Mouse (Mus musculus) CH12.LX (cell line): ENCODE measurements at regions not wholly inside any gene's neighbourhood (a gene's known extent, or its start where the extent isn't known, plus 50 kb on each side); places are given as distances from the start of the nearest gene placed in this dataset.

Experiments
- DNase-seq: peaks from one replicate; pipeline ENCODE4 v3.0.0-alpha.2; 2013; ENCODE audit errors: extremely low read depth
- H3K27ac ChIP-seq: 2 replicates; pipeline ENCODE4 v1.5.1; 2012; ENCODE audit warnings: low read depth, mild to moderate bottlenecking, control low read depth, moderate library complexity; ENCODE audit not compliant: insufficient read depth
- H3K27me3 ChIP-seq: replicated peaks from 2 replicates; pipeline ENCODE3; 2012; ENCODE audit warnings: inconsistent platforms
- H3K36me3 ChIP-seq, 2 experiments: replicated peaks in 1 of 2; 2 replicates each; pipeline versions ENCODE3 to v1.6.1; 2012; ENCODE audit warnings: inconsistent platforms in 1 of 2, low read length in 1 of 2, mild to moderate bottlenecking in 1 of 2, mixed read lengths in 1 of 2, moderate library complexity in 1 of 2; ENCODE audit not compliant: control insufficient read depth in 1 of 2, insufficient read depth in 1 of 2
- H3K4me1 ChIP-seq, 2 experiments: 2 replicates each; pipeline ENCODE4 v1.6.1; 2012; ENCODE audit warnings: inconsistent platforms in 1 of 2, moderate library complexity in 1 of 2; ENCODE audit not compliant: insufficient read depth in 2 of 2, control insufficient read depth in 1 of 2
- H3K4me2 ChIP-seq: 2 replicates; pipeline ENCODE4 v1.6.1; 2012; ENCODE audit warnings: low read depth, mild to moderate bottlenecking, control low read depth; ENCODE audit not compliant: poor library complexity, insufficient read depth, severe bottlenecking
- H3K4me3 ChIP-seq, 3 experiments: fragments of 150-350 bp in 1 of 3; sonication (generic) in 1 of 3; replicated peaks in 1 of 3; 2 replicates each; pipeline versions ENCODE3 to v1.5.1; 2011 to 2012; ENCODE audit warnings: low read depth in 2 of 3, low read length in 2 of 3, mild to moderate bottlenecking in 2 of 3, moderate library complexity in 2 of 3, control low read depth in 1 of 3, improper control_type of control experiment in 1 of 3, inconsistent platforms in 1 of 3, mixed read lengths in 1 of 3; ENCODE audit not compliant: poor library complexity in 1 of 3
- H3K79me2 ChIP-seq: replicated peaks from 2 replicates; pipeline ENCODE4 v1.6.1; 2012; ENCODE audit warnings: mild to moderate bottlenecking, moderate library complexity; ENCODE audit not compliant: control insufficient read depth, poor library complexity, insufficient read depth, severe bottlenecking; ENCODE audit errors: extremely low read depth
- H3K9ac ChIP-seq: 2 replicates; pipeline ENCODE4 v1.6.1; 2012; ENCODE audit warnings: low read depth, mild to moderate bottlenecking, control low read depth, moderate library complexity; ENCODE audit not compliant: insufficient read depth
- H3K9me3 ChIP-seq: replicated peaks from 2 replicates; pipeline ENCODE3; 2012; ENCODE audit warnings: low read length, inconsistent platforms, mixed read lengths
- BHLHE40 ChIP-seq: IDR thresholded peaks from 2 replicates; pipeline ENCODE4 v1.6.1; 2011; ENCODE audit warnings: mild to moderate bottlenecking, low read depth, low read length, improper control_type of control experiment
- CHD2 ChIP-seq: IDR thresholded peaks from 2 replicates; pipeline ENCODE4 v1.6.1; 2011; ENCODE audit warnings: low read length, improper control_type of control experiment
- ELF1 ChIP-seq: IDR thresholded peaks from 2 replicates; pipeline ENCODE4 v1.6.1; 2014; ENCODE audit warnings: low read depth, mild to moderate bottlenecking, inconsistent platforms, low read length, improper control_type of control experiment
- EP300 ChIP-seq: IDR thresholded peaks from 2 replicates; pipeline ENCODE4 v1.6.1; 2011; ENCODE audit warnings: low read length, improper control_type of control experiment
- IRF4 ChIP-seq: IDR thresholded peaks from 2 replicates; pipeline ENCODE4 v1.6.1; 2014; ENCODE audit warnings: low read depth, mild to moderate bottlenecking, inconsistent platforms, low read length, improper control_type of control experiment
- JUN ChIP-seq: IDR thresholded peaks from 2 replicates; pipeline ENCODE4 v1.6.1; 2011; ENCODE audit warnings: low read depth, mild to moderate bottlenecking, low read length, improper control_type of control experiment, moderate library complexity; ENCODE audit not compliant: insufficient read depth
- MEF2A ChIP-seq: IDR thresholded peaks from 2 replicates; pipeline ENCODE4 v1.6.1; 2014; ENCODE audit warnings: low read depth, mild to moderate bottlenecking, inconsistent platforms, low read length, improper control_type of control experiment, borderline replicate concordance
- MXI1 ChIP-seq: IDR thresholded peaks from 2 replicates; pipeline ENCODE4 v1.6.1; 2011; ENCODE audit warnings: mild to moderate bottlenecking, low read depth, low read length, improper control_type of control experiment
- POLR2A ChIP-seq: IDR thresholded peaks from 2 replicates; pipeline ENCODE4 v1.6.1; 2011; ENCODE audit warnings: low read depth, mild to moderate bottlenecking, improper control_type of control experiment, low read length
- RAD21 ChIP-seq: IDR thresholded peaks from 2 replicates; pipeline ENCODE4 v1.6.1; 2011; ENCODE audit warnings: low read depth, mild to moderate bottlenecking, low read length, improper control_type of control experiment, moderate library complexity
- SMC3 ChIP-seq: IDR thresholded peaks from 2 replicates; pipeline ENCODE4 v1.6.1; 2011; ENCODE audit warnings: low read depth, low read length, improper control_type of control experiment
- TBP ChIP-seq: conservative IDR thresholded peaks from 2 replicates; pipeline ENCODE4 v1.6.1; 2011; ENCODE audit warnings: low read depth, low read length, improper control_type of control experiment
- TCF12 ChIP-seq: IDR thresholded peaks from 2 replicates; pipeline ENCODE4 v1.6.1; 2014; ENCODE audit warnings: low read depth, mild to moderate bottlenecking, inconsistent platforms, low read length, improper control_type of control experiment
- UBTF ChIP-seq: IDR thresholded peaks from 2 replicates; pipeline ENCODE4 v1.6.1; 2012; ENCODE audit warnings: low read depth, mild to moderate bottlenecking, inconsistent platforms, low read length, improper control_type of control experiment, moderate library complexity
- USF1 ChIP-seq: IDR thresholded peaks from 2 replicates; pipeline ENCODE4 v1.6.1; 2014; ENCODE audit warnings: low read depth, mild to moderate bottlenecking, inconsistent platforms, low read length, improper control_type of control experiment
- ZC3H11A ChIP-seq: IDR thresholded peaks from 2 replicates; pipeline ENCODE4 v1.6.1; 2012; ENCODE audit warnings: low read depth, mild to moderate bottlenecking, inconsistent platforms, low read length, improper control_type of control experiment
- ZMIZ1 ChIP-seq: IDR thresholded peaks from 2 replicates; pipeline ENCODE4 v1.6.1; 2012; ENCODE audit warnings: low read depth, mild to moderate bottlenecking, inconsistent platforms, low read length, improper control_type of control experiment
- ZNF384 ChIP-seq: IDR thresholded peaks from 2 replicates; pipeline ENCODE4 v1.6.1; 2012; ENCODE audit warnings: low read depth, low read length, improper control_type of control experiment, inconsistent platforms
- dilution Hi-C: fragments of 300-500 bp; cut with MboI; formaldehyde crosslinking; loops from 2 replicates; pipeline ENCODE4 v1.14.3; 2020; ENCODE audit warnings: low sequenced_read_pairs; ENCODE audit not compliant: extremely low pct_unique_long_range_greater_than_20kb, extremely low pct_ligation_motif_present
- in situ Hi-C: fragments of 300-500 bp; cut with MboI; formaldehyde crosslinking; loops from 3 replicates; pipeline ENCODE4 v1.14.3; 2019; ENCODE audit warnings: low sequenced_read_pairs, low pct_ligation_motif_present, low pct_unique_long_range_greater_than_20kb, mixed read lengths

DNA sequence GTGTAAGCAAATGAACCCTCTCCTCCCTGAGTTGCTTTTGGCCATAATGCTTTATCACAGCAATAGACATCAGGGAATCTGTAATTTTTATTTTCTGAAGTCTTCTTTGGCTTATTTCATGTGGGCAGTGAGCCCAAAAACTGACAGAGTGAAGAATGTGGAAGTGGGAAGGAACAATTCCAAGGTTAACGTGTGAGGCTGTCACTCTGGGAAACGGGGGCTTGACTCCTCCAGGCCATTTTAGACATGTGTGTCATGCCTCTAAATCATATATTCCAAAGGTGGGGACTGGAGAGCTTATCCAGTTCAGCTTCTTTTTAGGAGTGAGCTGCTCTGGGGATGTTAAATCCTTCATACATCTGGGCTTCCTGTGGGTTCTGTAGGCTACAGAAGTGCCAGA lies 68.6 kb upstream of the Pdzrn3 start:
- dilution Hi-C loops: no loop called here
- Histone ChIP-seq H3K27me3 (no peaks in the 10 kb centered on the region), H3K4me2 (no peak overlapping the region), H3K4me1 (no peaks in the 10 kb centered on the region), H3K36me3 (no peaks in the 10 kb centered on the region), H3K9me3 (peaks cover 59% of the 10 kb centered on the region), H3K4me3 (no peak overlapping the region), H3K79me2 (no peaks in the 10 kb centered on the region), H3K27ac (no peak overlapping the region), H3K9ac (no peak overlapping the region)
- TF ChIP-seq BHLHE40: no peak
- TF ChIP-seq IRF4: no peak
- no peak for TF ChIP-seq POLR2A
- no peak for TF ChIP-seq TBP
- TF ChIP-seq EP300: no peak
- TF ChIP-seq JUN: no peak
- no peak for TF ChIP-seq CHD2
- TF ChIP-seq ZC3H11A: no peak
- TF ChIP-seq SMC3: no peak
- no peak for TF ChIP-seq RAD21
- no peak for TF ChIP-seq MEF2A
- no peak for TF ChIP-seq MXI1
- in situ Hi-C loops: no loop called here
- DNase-seq: no peak

- no peak overlapping the region for H3K27ac ChIP-seq
- TF ChIP-seq ZMIZ1: no peak
- no peak for TF ChIP-seq ZNF384
- no peak for TF ChIP-seq UBTF
- TF ChIP-seq TCF12: no peak
- TF ChIP-seq USF1: no peak
- no peak for TF ChIP-seq ELF1
- TF ChIP-seq, all 38 proteins: peak for 0
- Histone ChIP-seq H3K9ac (no peak overlapping the region), H3K4me3 (no peak overlapping the region), H3K4me2 (no peak overlapping the region), H3K27me3 (no peaks in the 10 kb centered on the region), H3K4me1 (no peaks in the 10 kb centered on the region), H3K36me3 (no peaks in the 10 kb centered on the region), H3K9me3 (peaks cover 55% of the 10 kb centered on the region), H3K79me2 (no peaks in the 10 kb centered on the region)
- DNase-seq: no peak
- dilution Hi-C loops (no loop called here), in situ Hi-C loops (no loop called here)
Observed at GRCm38 (mm10) chr6:101432769-101433168, 55.1 kb upstream of the Pdzrn3 start.
